Mouse (Mus musculus) embryonic facial prominence, embryonic 12.5 days (tissue): ENCODE results near the gene Prrx1. TPM values are rescaled to one million over a fixed set of nuclear protein-coding genes. Genes with fewer than 3 reads are reported as not detected.

Source experiments
- ATAC-seq: fragments of 200-750 bp; cut with Nextera tagmentation; 2 replicates; pipeline ENCODE4 v1.8.0; 2017; ENCODE audit not compliant: insufficient number of reproducible peaks, insufficient read depth, low FRiP score, low TSS enrichment
- H3K27ac ChIP-seq: fragments of 300-500 bp; sonication (generic); 2 replicates; pipeline ENCODE4 v1.5.1; 2016; ENCODE audit warnings: mild to moderate bottlenecking
- H3K27me3 ChIP-seq: fragments of 300-500 bp; sonication (generic); 2 replicates; pipeline ENCODE4 v1.6.1; 2016; ENCODE audit warnings: mild to moderate bottlenecking, moderate library complexity
- H3K36me3 ChIP-seq: fragments of 300-500 bp; sonication (generic); 2 replicates; pipeline ENCODE4 v1.6.1; 2016; ENCODE audit warnings: mild to moderate bottlenecking
- H3K4me1 ChIP-seq: fragments of 300-500 bp; sonication (generic); 2 replicates; pipeline ENCODE4 v1.6.1; 2016
- H3K4me2 ChIP-seq: fragments of 300-500 bp; sonication (generic); replicated peaks from 2 replicates; pipeline ENCODE4 v1.6.1; 2016; ENCODE audit warnings: mild to moderate bottlenecking, moderate library complexity
- H3K4me3 ChIP-seq: fragments of 300-500 bp; sonication (generic); 2 replicates; pipeline ENCODE4 v1.5.1; 2016; ENCODE audit warnings: mild to moderate bottlenecking
- H3K9ac ChIP-seq: fragments of 300-500 bp; sonication (generic); 2 replicates; pipeline ENCODE4 v1.6.1; 2016; ENCODE audit warnings: mild to moderate bottlenecking, moderate library complexity
- H3K9me3 ChIP-seq: fragments of 300-500 bp; sonication (generic); 2 replicates; pipeline ENCODE4 v1.6.1; 2016; ENCODE audit warnings: mild to moderate bottlenecking, moderate library complexity
- WGBS: fragments of 180-500 bp; shearing (Covaris S2); methylation state at CpG from one replicate; pipeline ENCODE4 v1.1.7; 2016; 5-methylcytosine and 5-hydroxymethylcytosine counted together
- polyA plus RNA-seq: library from polyadenylated mRNA; unstranded; fragments of >200 nt; fragmentation: Nextera tagmentation; extraction: Ambion mirVana; gene quantifications from 2 replicates; pipeline ENCODE4 v1.2.1, GENCODE M21; 2016

Prrx1 gene
- 180 and 186 TPM in 2 replicates for polyA plus RNA-seq

- WGBS, result 0% methylated on average over 17 of the region's 17 CpGs
- Histone ChIP-seq H3K27ac (peak within 1 kb of the TSS; percentile 100), H3K36me3 (no peaks in the 10 kb centered on the region; the same call in 1 of the 2 replicates), H3K4me2 (peak within 1 kb of the TSS; percentile 58), H3K27me3 (peaks cover 3% of the 10 kb centered on the region; the same call in 1 of the 2 replicates), H3K4me3 (peak within 1 kb of the TSS; percentile 88), H3K4me1 (peaks cover 17% of the 10 kb centered on the region), H3K9ac (peak within 1 kb of the TSS; percentile 100), H3K9me3 (no peaks in the 10 kb centered on the region)
- ATAC-seq, result peak; percentile 69
Observed at GRCm38 (mm10) chr1:163313101-163313773, at the start of gene Prrx1. Gene Prrx1, minus strand, starts transcription at chr1:163313710.

GRCm38 (mm10) chr1:163362202-163362601 lies 48.7 kb upstream of the Prrx1 start:
- 27% methylated on average over 8 of the region's 8 CpGs for WGBS
- H3K9me3 ChIP-seq, result no peaks in the 10 kb centered on the region
- H3K9ac ChIP-seq, result no peak overlapping the region
- H3K4me1 ChIP-seq, result peaks cover 25% of the 10 kb centered on the region
- H3K4me2 ChIP-seq, result peak overlapping the region; percentile 20; the same call in 1 of the 2 replicates
- peak overlapping the region; percentile 80 for H3K27ac ChIP-seq
- no peak for ATAC-seq
- no peaks in the 10 kb centered on the region for H3K27me3 ChIP-seq
- H3K36me3 ChIP-seq, result no peaks in the 10 kb centered on the region
- no peak overlapping the region for H3K4me3 ChIP-seq

- WGBS, result 47% methylated on average over 5 of the region's 5 CpGs
- peaks cover 25% of the 10 kb centered on the region for H3K4me1 ChIP-seq
- H3K4me2 ChIP-seq, result peak overlapping the region; percentile 26
- H3K9me3 ChIP-seq, result no peaks in the 10 kb centered on the region
- no peaks in the 10 kb centered on the region for H3K27me3 ChIP-seq
- no peak overlapping the region for H3K4me3 ChIP-seq
- H3K27ac ChIP-seq, result peak overlapping the region; percentile 47
- no peak for ATAC-seq
- no peaks in the 10 kb centered on the region for H3K36me3 ChIP-seq
- no peak overlapping the region for H3K9ac ChIP-seq
Observed at GRCm38 (mm10) chr1:163361376-163361775, 47.9 kb upstream of the Prrx1 start.

GRCm38 (mm10) chr1:163360796-163361195 lies 47.3 kb upstream of the Prrx1 start:
- Histone ChIP-seq H3K27ac (peak overlapping the region; percentile 47), H3K27me3 (no peaks in the 10 kb centered on the region), H3K36me3 (no peaks in the 10 kb centered on the region), H3K4me3 (no peak overlapping the region), H3K9me3 (no peaks in the 10 kb centered on the region), H3K9ac (no peak overlapping the region), H3K4me2 (peak overlapping the region; percentile 26), H3K4me1 (peaks cover 26% of the 10 kb centered on the region)
- WGBS, result 45% methylated on average over 6 of the region's 6 CpGs
- ATAC-seq, result no peak

GRCm38 (mm10) chr1:163359521-163359920 lies 46.0 kb upstream of the Prrx1 start:
- H3K27me3 ChIP-seq, result no peaks in the 10 kb centered on the region
- no peak for ATAC-seq
- H3K27ac ChIP-seq, result peak overlapping the region; percentile 72
- H3K9me3 ChIP-seq, result no peaks in the 10 kb centered on the region
- peak overlapping the region; percentile 18; the same call in 1 of the 2 replicates for H3K4me3 ChIP-seq
- peak overlapping the region; percentile 30 for H3K9ac ChIP-seq
- H3K4me2 ChIP-seq, result peak overlapping the region; percentile 36
- H3K4me1 ChIP-seq, result peaks cover 34% of the 10 kb centered on the region
- H3K36me3 ChIP-seq, result no peaks in the 10 kb centered on the region
- WGBS, result 65% methylated on average over 3 of the region's 3 CpGs

GRCm38 (mm10) chr1:163358165-163358564 lies 44.7 kb upstream of the Prrx1 start:
- H3K9me3 ChIP-seq, result no peaks in the 10 kb centered on the region
- H3K27me3 ChIP-seq, result no peaks in the 10 kb centered on the region
- 25% methylated on average over 7 of the region's 7 CpGs for WGBS
- H3K36me3 ChIP-seq, result no peaks in the 10 kb centered on the region
- H3K4me3 ChIP-seq, result peak overlapping the region; percentile 28
- peaks cover 34% of the 10 kb centered on the region for H3K4me1 ChIP-seq
- H3K4me2 ChIP-seq, result peak overlapping the region; percentile 36
- peak overlapping the region; percentile 82 for H3K27ac ChIP-seq
- H3K9ac ChIP-seq, result peak overlapping the region; percentile 35; the same call in 1 of the 2 replicates
- peak; percentile 64; the same call in 1 of the 2 replicates for ATAC-seq

GRCm38 (mm10) chr1:163357733-163358132 lies 44.2 kb upstream of the Prrx1 start:
- WGBS, result 25% methylated on average over 6 of the region's 6 CpGs
- Histone ChIP-seq H3K27ac (peak overlapping the region; percentile 82), H3K9ac (no peak overlapping the region; the same call in 1 of the 2 replicates), H3K27me3 (no peaks in the 10 kb centered on the region), H3K9me3 (no peaks in the 10 kb centered on the region), H3K4me3 (peak overlapping the region; percentile 28; the same call in 1 of the 2 replicates), H3K4me2 (peak overlapping the region; percentile 36), H3K4me1 (peaks cover 32% of the 10 kb centered on the region), H3K36me3 (no peaks in the 10 kb centered on the region)
- ATAC-seq, result no peak

- peaks cover 21% of the 10 kb centered on the region for H3K4me1 ChIP-seq
- no peaks in the 10 kb centered on the region for H3K36me3 ChIP-seq
- peak overlapping the region; percentile 73; the same call in 1 of the 2 replicates for H3K27ac ChIP-seq
- 14% methylated on average over 4 of the region's 4 CpGs for WGBS
- no peak for ATAC-seq
- H3K27me3 ChIP-seq, result no peaks in the 10 kb centered on the region
- H3K4me3 ChIP-seq, result no peak overlapping the region
- no peak overlapping the region for H3K9ac ChIP-seq
- no peak overlapping the region for H3K4me2 ChIP-seq
- H3K9me3 ChIP-seq, result no peaks in the 10 kb centered on the region
Observed at GRCm38 (mm10) chr1:163356167-163356566, 42.7 kb upstream of the Prrx1 start.

GRCm38 (mm10) chr1:163355626-163356156 lies 42.2 kb upstream of the Prrx1 start:
- Histone ChIP-seq H3K36me3 (no peaks in the 10 kb centered on the region), H3K9me3 (no peaks in the 10 kb centered on the region), H3K9ac (no peak overlapping the region), H3K4me1 (peaks cover 17% of the 10 kb centered on the region), H3K4me3 (no peak overlapping the region), H3K27me3 (no peaks in the 10 kb centered on the region), H3K27ac (peak overlapping the region; percentile 73), H3K4me2 (no peak overlapping the region)
- ATAC-seq, result no peak
- 32% methylated on average over 3 of the region's 3 CpGs for WGBS

GRCm38 (mm10) chr1:163350988-163351387 lies 37.5 kb upstream of the Prrx1 start:
- Histone ChIP-seq H3K9ac (no peak overlapping the region), H3K4me1 (peaks cover 9% of the 10 kb centered on the region), H3K4me2 (no peak overlapping the region), H3K9me3 (no peaks in the 10 kb centered on the region), H3K4me3 (no peak overlapping the region), H3K36me3 (no peaks in the 10 kb centered on the region), H3K27me3 (no peaks in the 10 kb centered on the region), H3K27ac (no peak overlapping the region)
- no peak for ATAC-seq
- 81% methylated on average over 3 of the region's 3 CpGs for WGBS

- Histone ChIP-seq H3K9me3 (no peaks in the 10 kb centered on the region), H3K4me2 (no peak overlapping the region), H3K4me3 (no peak overlapping the region), H3K4me1 (no peaks in the 10 kb centered on the region), H3K36me3 (no peaks in the 10 kb centered on the region), H3K27me3 (no peaks in the 10 kb centered on the region), H3K27ac (no peak overlapping the region), H3K9ac (no peak overlapping the region)
- no peak for ATAC-seq
- 79% methylated on average over 5 of the region's 5 CpGs for WGBS
Observed at GRCm38 (mm10) chr1:163345541-163345940, 32.0 kb upstream of the Prrx1 start.

GRCm38 (mm10) chr1:163344931-163345330 lies 31.4 kb upstream of the Prrx1 start:
- H3K9me3 ChIP-seq, result no peaks in the 10 kb centered on the region
- no peaks in the 10 kb centered on the region for H3K36me3 ChIP-seq
- no peak overlapping the region for H3K4me2 ChIP-seq
- H3K9ac ChIP-seq, result no peak overlapping the region
- no peak overlapping the region for H3K27ac ChIP-seq
- WGBS, result 32% methylated on average over 1 of the region's 1 CpGs
- no peak overlapping the region for H3K4me3 ChIP-seq
- H3K27me3 ChIP-seq, result no peaks in the 10 kb centered on the region
- no peaks in the 10 kb centered on the region for H3K4me1 ChIP-seq
- ATAC-seq, result no peak
